Mouse (Mus musculus) hindbrain, embryonic 14.5 days (tissue): Measurements from ENCODE around the gene Ap4s1. TPM values are rescaled to one million over a fixed set of nuclear protein-coding genes. Genes with fewer than 3 reads are reported as not detected.
"Not testable (repeated sequence)": the region's sequence is repeated elsewhere in the genome, so short reads cannot be mapped to it uniquely, and the experiment has no call there.

Experiments used
- ATAC-seq: fragments of 200-750 bp; cut with Nextera tagmentation; 2 replicates; pipeline ENCODE4 v1.8.0; 2017; ENCODE audit warnings: moderate number of reproducible peaks, mild to moderate bottlenecking, moderate TSS enrichment, moderate library complexity; ENCODE audit not compliant: low FRiP score
- DNase-seq: peaks from one replicate; pipeline ENCODE4 v3.0.0-alpha.2; 2015; ENCODE audit warnings: low spot score
- H3K27ac ChIP-seq: fragments of 300-500 bp; sonication (generic); 2 replicates; pipeline ENCODE4 v1.5.1; 2014; ENCODE audit warnings: mild to moderate bottlenecking, moderate library complexity
- H3K27me3 ChIP-seq: fragments of 300-500 bp; sonication (generic); 2 replicates; pipeline ENCODE4 v1.6.1; 2014; ENCODE audit warnings: mild to moderate bottlenecking, low read length, mixed read lengths; ENCODE audit not compliant: control insufficient read depth, insufficient read depth
- H3K36me3 ChIP-seq: fragments of 300-500 bp; sonication (generic); replicated peaks from 2 replicates; pipeline ENCODE4 v1.6.1; 2014; ENCODE audit not compliant: control insufficient read depth, insufficient read depth
- H3K4me1 ChIP-seq: fragments of 300-500 bp; sonication (generic); replicated peaks from 2 replicates; pipeline ENCODE4 v1.6.1; 2014; ENCODE audit warnings: antibody characterized with exemption, low read length, mixed read lengths; ENCODE audit not compliant: control insufficient read depth, insufficient read depth
- H3K4me2 ChIP-seq: fragments of 300-500 bp; sonication (generic); replicated peaks from 2 replicates; pipeline ENCODE4 v1.6.1; 2014; ENCODE audit warnings: mild to moderate bottlenecking, moderate library complexity
- H3K4me3 ChIP-seq: fragments of 300-500 bp; sonication (generic); replicated peaks from 2 replicates; pipeline ENCODE4 v1.5.1; 2014; ENCODE audit warnings: mild to moderate bottlenecking, low read length
- H3K9ac ChIP-seq: fragments of 300-500 bp; sonication (generic); 2 replicates; pipeline ENCODE4 v1.6.1; 2014
- H3K9me3 ChIP-seq: fragments of 300-500 bp; sonication (generic); 2 replicates; pipeline ENCODE4 v1.6.1; 2016; ENCODE audit warnings: low read length; ENCODE audit not compliant: control insufficient read depth
- WGBS: fragments of 180-500 bp; shearing (Covaris S2); extraction: QIAGEN DNeasy Blood & Tissue Kit; methylation state at CpG from one replicate; pipeline ENCODE4 v1.1.7; 2014; 5-methylcytosine and 5-hydroxymethylcytosine counted together
- polyA plus RNA-seq: library from polyadenylated mRNA; unstranded; fragments of >200 nt; fragmentation: Nextera tagmentation; extraction: Ambion mirVana; gene quantifications from 2 replicates; pipeline ENCODE4 v1.2.1, GENCODE M21; 2014

Ap4s1 gene
- polyA plus RNA-seq, 1 experiment from 2014 or later = 60.9 TPM

DNA sequence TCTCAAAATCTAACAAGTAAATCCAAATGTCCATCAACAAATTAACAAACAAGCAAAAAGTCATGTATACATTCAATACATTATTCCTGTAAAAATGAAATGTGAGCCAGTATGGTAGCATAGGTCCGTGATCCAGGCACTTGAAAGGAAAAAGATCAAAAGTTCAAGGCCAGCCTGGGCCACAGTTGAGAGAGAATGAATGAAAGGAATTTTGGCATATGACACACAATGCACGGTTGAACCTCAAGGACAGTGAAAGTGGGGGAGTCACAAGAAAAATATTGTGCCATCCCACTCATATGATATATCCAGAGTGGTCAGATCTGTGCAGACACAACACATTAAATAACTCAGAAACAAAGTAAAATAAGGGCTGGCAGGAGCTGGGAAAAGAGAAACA, 14.4 kb upstream of the Ap4s1 start:
- Histone ChIP-seq H3K4me3 (no peak overlapping the region), H3K36me3 (no peaks in the 10 kb centered on the region), H3K9me3 (no peaks in the 10 kb centered on the region), H3K4me2 (no peak overlapping the region), H3K9ac (no peak overlapping the region), H3K27ac (no peak overlapping the region), H3K27me3 (no peaks in the 10 kb centered on the region), H3K4me1 (0 out of 2 replicates have a peak, but pooled peaks cover 11% of the 10 kb centered on the region)
- DNase-seq = no peak
- 68% methylated on average over 2 of the region's 2 CpGs for WGBS
- ATAC-seq = no peak

DNA sequence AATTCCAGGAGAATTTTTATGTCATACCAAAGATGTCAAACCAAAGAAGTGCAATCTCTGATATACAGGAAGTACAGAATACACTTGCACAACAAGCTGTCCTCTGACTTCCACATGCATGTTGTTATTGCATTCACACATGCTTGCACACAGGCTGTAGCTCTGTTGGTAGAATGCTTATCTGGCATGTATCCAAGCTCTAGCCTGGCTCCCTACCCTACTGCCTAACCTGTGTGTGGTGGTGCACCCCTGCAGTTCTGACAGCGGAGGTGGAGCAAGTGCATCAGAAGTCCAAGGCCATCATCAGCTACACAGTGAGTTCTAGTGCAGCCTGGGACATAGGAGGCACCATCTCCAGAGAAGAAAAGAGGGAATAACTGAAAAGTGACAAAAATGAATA, 12.0 kb upstream of the Ap4s1 start:
- DNase-seq = no peak
- WGBS = 69% methylated on average over 1 of the region's 1 CpGs
- Histone ChIP-seq H3K4me2 (no peak overlapping the region), H3K36me3 (no peaks in the 10 kb centered on the region), H3K9ac (no peak overlapping the region), H3K27me3 (no peaks in the 10 kb centered on the region), H3K27ac (no peak overlapping the region), H3K4me1 (0 out of 2 replicates have a peak, but pooled peaks cover 5% of the 10 kb centered on the region), H3K4me3 (no peak overlapping the region), H3K9me3 (no peaks in the 10 kb centered on the region)
- peak; percentile 59; the same call in 1 of the 2 replicates for ATAC-seq

DNA sequence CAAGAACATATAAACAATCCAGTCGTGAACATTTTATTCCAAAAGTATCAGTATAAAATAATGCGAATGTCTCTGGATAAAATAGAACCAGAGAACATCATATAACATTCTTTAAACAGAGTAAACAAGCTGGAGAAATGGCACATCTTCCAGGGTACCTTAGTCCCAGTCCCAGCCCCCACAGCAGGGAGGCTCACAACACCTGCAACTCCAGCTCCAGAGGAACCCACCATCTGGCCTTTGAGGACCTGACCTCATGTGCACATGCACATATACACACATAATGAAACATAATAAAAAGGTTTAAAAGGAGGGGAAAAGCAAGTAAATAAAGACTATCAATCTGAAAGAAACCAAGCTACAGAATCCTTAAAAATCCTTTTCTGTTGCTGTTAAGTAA, 2.3 kb upstream of the Ap4s1 start:
- Histone ChIP-seq H3K9me3 (no peaks in the 10 kb centered on the region), H3K27ac (no peak overlapping the region), H3K4me3 (no peak overlapping the region), H3K4me1 (peaks cover 22% of the 10 kb centered on the region), H3K4me2 (0 out of 2 replicates have a peak overlapping the region, but pooled peaks have one; percentile 22), H3K27me3 (no peaks in the 10 kb centered on the region), H3K9ac (no peak overlapping the region), H3K36me3 (no peaks in the 10 kb centered on the region)
- no peak for DNase-seq
- ATAC-seq = no peak
- 95% methylated on average over 2 of the region's 2 CpGs for WGBS

DNA sequence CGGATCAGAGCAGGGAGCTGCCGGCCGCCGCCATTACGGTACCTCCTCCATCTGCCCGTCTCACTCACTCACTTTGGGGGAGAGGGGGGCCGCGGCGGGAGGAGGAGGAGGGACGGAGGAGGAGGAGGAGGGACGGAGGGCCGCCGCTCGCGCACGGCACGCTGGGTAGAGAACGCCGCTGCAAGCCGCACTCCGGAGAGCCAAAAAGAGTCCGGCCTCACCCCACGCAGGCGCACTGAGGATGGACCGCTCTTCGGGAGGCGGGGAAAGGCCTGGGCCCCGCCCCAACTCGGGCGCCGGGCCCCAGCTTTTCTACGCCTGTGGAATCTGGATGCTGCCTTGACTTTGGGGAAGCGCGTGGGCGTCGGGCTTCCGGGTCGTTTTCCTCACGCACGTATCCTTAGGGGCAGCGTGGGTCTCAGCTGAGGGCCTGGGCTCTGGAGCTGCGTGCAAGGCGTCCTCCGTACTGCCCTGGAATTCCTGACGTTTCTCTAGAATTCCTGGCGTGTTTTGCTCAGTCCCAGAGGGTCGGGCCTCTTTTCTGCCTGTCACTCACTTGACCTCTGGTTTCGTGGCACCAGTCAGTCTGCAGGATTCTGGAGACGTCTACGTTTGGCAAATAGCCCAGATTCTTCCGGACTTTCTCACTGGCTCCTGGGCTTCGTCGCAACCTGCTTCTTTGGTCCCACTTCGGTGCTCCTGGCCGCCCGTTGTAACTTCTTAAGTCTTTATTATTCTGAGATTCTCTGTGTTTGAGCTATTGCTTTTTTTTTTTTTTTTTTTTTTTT, 1.2 kb downstream of the Ap4s1 start, which contains the start of gene Strn3:
TSS of gene Strn3 (minus strand) at position 53 of the 788 bp plus-strand sequence.
- H3K4me2 ChIP-seq = peak within 1 kb of the TSS; percentile 67
- DNase-seq (peak; percentile 95), ATAC-seq (peak; percentile 97)
- H3K27ac ChIP-seq = peak within 1 kb of the TSS; percentile 99
- peak within 1 kb of the TSS; percentile 99 for H3K9ac ChIP-seq
- under 1% methylated on average over 46 of the region's 56 CpGs for WGBS
- H3K4me1 ChIP-seq = peaks cover 22% of the 10 kb centered on the region
- no peaks in the 10 kb centered on the region for H3K27me3 ChIP-seq
- peak within 1 kb of the TSS; percentile 100 for H3K4me3 ChIP-seq
- H3K9me3 ChIP-seq = no peaks in the 10 kb centered on the region
- H3K36me3 ChIP-seq = no peaks in the 10 kb centered on the region

DNA sequence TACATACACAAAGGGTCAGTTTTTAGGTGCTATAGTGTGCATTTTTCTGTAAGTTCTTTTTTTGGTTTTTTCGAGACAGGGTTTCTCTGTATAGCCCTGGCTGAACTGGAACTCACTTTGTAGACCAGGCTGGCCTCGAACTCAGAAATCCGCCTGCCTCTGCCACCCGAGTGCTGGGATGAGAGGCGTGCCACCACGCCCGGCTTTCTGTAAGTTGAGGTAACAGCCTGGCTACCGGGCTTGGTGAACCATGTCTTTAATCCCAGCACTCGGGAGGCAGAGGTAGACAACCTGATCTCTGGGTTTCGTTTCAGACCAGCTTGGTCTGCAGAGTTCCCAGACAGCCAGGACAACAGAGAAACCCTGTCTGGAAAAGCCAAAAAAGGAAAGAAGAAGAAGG, 2.0 kb downstream of the Ap4s1 start:
- H3K9me3 ChIP-seq, H3K27me3 ChIP-seq, H3K36me3 ChIP-seq, H3K27ac ChIP-seq, ATAC-seq, DNase-seq, H3K9ac ChIP-seq: not testable (repeated sequence)
- Histone ChIP-seq H3K4me2 (peak overlapping the region; percentile 67), H3K4me3 (peak overlapping the region; percentile 100; the same call in 1 of the 2 replicates), H3K4me1 (peaks cover 22% of the 10 kb centered on the region)
- 86% methylated on average over 10 of the region's 10 CpGs for WGBS

DNA sequence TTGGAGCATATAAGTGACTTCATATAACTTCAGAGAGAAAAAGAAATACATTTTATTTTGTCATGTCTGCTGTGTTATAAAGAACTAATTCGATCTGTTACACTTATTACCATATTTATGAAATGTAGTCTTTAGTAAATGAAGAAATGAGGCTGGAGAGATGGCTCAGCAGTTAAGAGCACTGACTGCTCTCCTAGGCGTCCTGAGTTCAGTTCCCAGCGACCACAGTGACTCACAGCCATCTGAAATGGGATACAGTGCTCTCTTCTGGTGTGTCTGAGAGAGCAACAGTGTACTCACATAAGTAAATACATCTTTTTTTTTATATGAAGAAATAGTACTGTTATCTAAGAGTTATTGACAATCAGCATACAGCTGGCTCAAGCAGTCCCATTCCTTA, 2.6 kb downstream of the Ap4s1 start:
- WGBS = 81% methylated on average over 3 of the region's 3 CpGs
- no peak for DNase-seq
- no peak overlapping the region for H3K27ac ChIP-seq
- no peak overlapping the region for H3K9ac ChIP-seq
- no peaks in the 10 kb centered on the region for H3K36me3 ChIP-seq
- no peak overlapping the region for H3K4me3 ChIP-seq
- H3K27me3 ChIP-seq = no peaks in the 10 kb centered on the region
- no peak overlapping the region for H3K4me2 ChIP-seq
- peaks cover 22% of the 10 kb centered on the region for H3K4me1 ChIP-seq
- no peaks in the 10 kb centered on the region for H3K9me3 ChIP-seq
- ATAC-seq = no peak

DNA sequence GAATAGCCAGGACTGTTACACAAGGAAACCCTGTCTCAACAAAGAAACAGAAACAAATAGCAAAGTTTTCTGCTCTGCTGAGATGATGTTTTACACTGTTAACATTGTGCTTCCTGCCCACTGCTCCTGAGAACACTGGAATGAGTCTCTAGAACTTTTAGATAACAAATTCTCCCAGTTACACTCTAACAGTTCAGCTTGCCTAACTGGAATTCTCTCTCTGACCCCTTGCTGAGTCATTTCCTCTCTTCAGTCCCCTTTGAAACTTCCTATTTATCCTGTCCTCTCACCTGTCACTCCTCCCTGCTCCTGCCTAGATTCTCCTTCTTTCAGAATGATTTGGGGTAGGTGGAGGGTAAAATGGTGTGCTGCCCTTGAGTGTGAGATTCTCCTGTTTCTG, 3.3 kb downstream of the Ap4s1 start:
- H3K9me3 ChIP-seq = no peaks in the 10 kb centered on the region
- H3K9ac ChIP-seq = no peak overlapping the region
- no peak for DNase-seq

DNA sequence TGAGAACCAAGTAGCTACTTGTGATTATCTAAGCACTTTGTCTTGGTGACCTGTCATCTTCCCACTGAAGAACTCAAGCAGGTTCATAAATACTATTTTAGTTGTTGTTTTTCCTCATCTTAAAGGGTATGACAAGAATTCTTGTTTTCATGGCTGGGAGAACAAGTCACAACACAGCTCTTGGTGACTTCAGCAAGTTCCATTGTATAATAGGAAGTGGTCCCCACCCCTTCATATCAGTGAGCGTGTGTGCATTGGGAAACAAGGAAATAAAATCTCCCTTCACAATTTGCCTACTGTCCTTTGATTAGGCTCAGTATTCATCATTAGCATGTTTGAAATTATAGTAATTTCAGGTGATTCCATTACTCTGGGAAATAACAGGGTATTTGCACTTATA, 4.1 kb downstream of the Ap4s1 start:
- Histone ChIP-seq H3K4me3 (no peak overlapping the region), H3K27ac (no peak overlapping the region), H3K36me3 (no peaks in the 10 kb centered on the region), H3K27me3 (no peaks in the 10 kb centered on the region), H3K9me3 (no peaks in the 10 kb centered on the region), H3K4me2 (no peak overlapping the region), H3K4me1 (peaks cover 8% of the 10 kb centered on the region), H3K9ac (no peak overlapping the region)
- ATAC-seq (no peak), DNase-seq (no peak)
- WGBS = 96% methylated on average over 1 of the region's 1 CpGs

More for the DNA sequence above, 3.3 kb downstream of the Ap4s1 start:
- Histone ChIP-seq H3K4me3 (no peak overlapping the region), H3K4me1 (peaks cover 16% of the 10 kb centered on the region), H3K4me2 (no peak overlapping the region), H3K36me3 (no peaks in the 10 kb centered on the region), H3K27ac (no peak overlapping the region), H3K27me3 (no peaks in the 10 kb centered on the region)
- no peak for ATAC-seq

DNA sequence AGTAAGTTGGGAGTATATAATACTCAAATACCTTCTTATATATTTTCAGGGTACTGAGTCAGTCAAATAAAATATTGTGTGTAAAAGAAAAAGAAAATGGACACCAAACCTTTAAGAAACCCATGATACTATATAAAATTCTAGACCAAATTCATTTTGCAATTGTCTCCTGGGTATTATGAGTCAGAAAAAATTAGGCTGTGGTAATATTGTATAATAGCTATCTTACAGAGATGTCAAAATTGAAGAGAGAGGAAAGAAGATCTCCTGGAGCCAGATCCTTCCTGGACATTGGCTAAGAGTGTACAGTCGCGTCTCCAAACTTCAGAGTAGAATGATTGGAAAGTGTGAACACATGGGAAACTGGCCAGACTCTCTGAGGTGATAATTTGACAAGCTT, 5.3 kb downstream of the Ap4s1 start:
- Histone ChIP-seq H3K9me3 (no peaks in the 10 kb centered on the region), H3K27ac (no peak overlapping the region), H3K36me3 (no peaks in the 10 kb centered on the region), H3K4me2 (no peak overlapping the region), H3K4me1 (0 out of 2 replicates have a peak, but pooled peaks cover 4% of the 10 kb centered on the region), H3K9ac (no peak overlapping the region), H3K4me3 (no peak overlapping the region), H3K27me3 (no peaks in the 10 kb centered on the region)
- ATAC-seq (no peak), DNase-seq (no peak)
- WGBS = 88% methylated on average over 2 of the region's 2 CpGs
